Mouse (Mus musculus): ENCODE measurements at regions not wholly inside any gene's neighbourhood (a gene's known extent, or its start where the extent isn't known, plus 50 kb on each side); places are given as distances from the start of the nearest gene placed in this dataset.

DNA sequence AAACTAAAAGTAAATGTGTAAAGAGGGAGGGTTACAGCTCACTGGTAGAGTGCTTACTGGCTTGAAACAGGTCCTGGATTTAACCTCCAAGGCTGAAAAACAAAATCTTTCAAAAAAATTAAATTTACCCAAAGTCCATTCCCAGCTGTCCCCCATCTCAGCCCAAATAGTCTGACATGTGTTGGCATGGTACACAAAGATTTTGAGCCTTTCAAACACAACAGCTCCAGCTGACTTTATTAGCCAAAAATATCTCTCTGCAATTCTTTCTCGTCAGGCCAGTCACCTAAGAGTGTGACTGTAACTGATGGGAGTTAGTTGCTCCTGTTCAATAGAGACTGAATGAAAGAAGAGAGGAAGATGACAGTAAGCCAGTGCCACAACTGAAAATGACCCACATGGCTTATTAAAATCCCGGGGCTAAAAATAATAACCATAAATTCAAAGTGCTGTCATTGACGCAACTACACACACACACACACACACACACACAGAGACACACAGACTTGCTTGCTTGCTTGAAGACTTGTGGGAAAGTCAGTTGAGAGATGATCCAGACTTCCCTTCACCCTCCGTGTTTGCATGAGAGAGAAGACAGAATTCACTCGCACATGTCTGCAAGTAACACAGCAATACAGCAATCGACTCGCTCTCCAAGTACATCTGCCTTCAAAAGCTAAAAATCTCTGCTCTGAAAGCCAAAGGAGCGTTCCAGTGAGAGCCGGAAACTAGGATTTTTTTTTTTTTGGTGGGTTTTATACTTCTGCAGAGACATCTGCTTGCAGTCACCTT, 214.1 kb upstream of the Rnd3 start:
- TF ChIP-seq POLR2A (IDR thresholded peaks at IDR 0.05; ENCODE audit: borderline replicate concordance, extremely low read depth, low read depth, low read length), result no peak
- no peak for TF ChIP-seq CTCF (IDR thresholded peaks at IDR 0.05; ENCODE audit: insufficient read depth, low read length)
